Mouse (Mus musculus): ENCODE results near the gene Zfp638.

DNA sequence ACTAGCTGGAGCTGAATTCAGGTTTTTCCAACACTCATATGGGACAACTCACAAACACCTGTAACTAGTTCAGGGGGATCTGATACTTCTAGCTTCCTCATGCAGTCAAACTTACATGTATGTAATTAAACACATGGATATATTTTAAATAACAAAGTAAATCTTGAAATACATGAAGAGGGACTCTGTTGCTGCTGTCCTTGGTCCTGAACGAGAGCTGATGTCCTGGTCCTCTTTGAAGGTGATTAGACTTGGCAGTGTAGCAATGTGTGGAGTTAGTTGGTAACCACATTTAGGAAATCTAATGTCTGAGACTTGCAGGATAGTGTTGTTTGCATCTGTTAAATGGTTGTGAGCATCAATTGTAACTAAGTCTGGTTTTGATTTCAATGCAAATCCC is 60.5 kb downstream of the Zfp638 start:
- TF ChIP-seq POU5F1 (IDR thresholded peaks at IDR 0.05; ENCODE audit: borderline replicate concordance, low read length) = no peak
- no peak for TF ChIP-seq CTCF (conservative IDR thresholded peaks at IDR 0.05; ENCODE audit: low read length)
- TF ChIP-seq NANOG (IDR thresholded peaks at IDR 0.05; ENCODE audit: borderline replicate concordance, low read length) = no peak

Data from E14TG2a.4 (cell line).